Mouse (Mus musculus): ENCODE measurements around the gene Zmynd11.

Zmynd11 gene

GRCm38 (mm10) chr13:9649894-9650293 lies 115.2 kb downstream of the Zmynd11 start:
- no peak for DNase-seq

- no peak for DNase-seq
These were observed 116.4 kb downstream of the Zmynd11 start for GRCm38 (mm10) chr13:9648716-9649115.

- DNase-seq, result no peak
These were observed 127.2 kb downstream of the Zmynd11 start for GRCm38 (mm10) chr13:9637949-9638348.

- DNase-seq, result peak; percentile 25
These were observed 128.6 kb downstream of the Zmynd11 start for GRCm38 (mm10) chr13:9636505-9636904.

- no peak for DNase-seq
These were observed 129.2 kb downstream of the Zmynd11 start for GRCm38 (mm10) chr13:9635951-9636350.

Measured in cerebellum, adult 8-10 months (tissue).